Mouse (Mus musculus) liver, postnatal 0 days (tissue): ENCODE results near the gene Tox4.

ENCODE experiments used
- CTCF ChIP-seq: sonication (generic); IDR thresholded peaks from 2 replicates; pipeline ENCODE4 v1.5.1; 2016; ENCODE audit warnings: antibody characterized with exemption, low read depth
- EP300 ChIP-seq: IDR thresholded peaks from 2 replicates; pipeline ENCODE4 v1.6.1; 2016; ENCODE audit warnings: antibody characterized with exemption, low read depth, mild to moderate bottlenecking

DNA sequence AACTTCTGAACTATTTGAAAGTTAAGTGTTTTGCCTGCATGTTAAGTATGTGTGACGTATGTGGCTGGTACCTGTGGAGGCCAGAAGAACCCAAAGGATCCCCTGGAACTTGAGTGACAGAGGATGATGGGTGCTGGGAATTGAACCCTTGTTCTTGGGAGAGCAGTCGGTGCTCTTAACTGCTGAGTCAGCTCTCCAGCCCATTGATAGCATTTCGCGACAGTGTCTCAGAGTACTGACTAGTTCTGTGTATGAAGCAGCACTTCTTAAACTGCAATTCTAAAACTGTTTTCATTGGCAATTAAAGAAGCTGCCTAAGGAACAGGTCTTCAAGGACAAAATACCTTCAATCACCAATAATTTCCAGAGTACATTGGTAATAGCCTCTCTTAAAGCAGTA, 1.7 kb upstream of the Tox4 start:
- TF ChIP-seq CTCF (no peak), EP300 (no peak)
